Mouse (Mus musculus) stomach, embryonic 15.5 days (tissue): ENCODE data around the gene Mmab. TPM values are rescaled to one million over a fixed set of nuclear protein-coding genes. Genes with fewer than 3 reads are reported as not detected.

ENCODE experiments used
- ATAC-seq: fragments of 200-750 bp; cut with Nextera tagmentation; 2 replicates; pipeline ENCODE4 v1.8.0; 2017; ENCODE audit warnings: low read depth, moderate number of reproducible peaks, moderate TSS enrichment; ENCODE audit not compliant: insufficient read depth, low FRiP score
- H3K27ac ChIP-seq: fragments of 300-500 bp; sonication (generic); 2 replicates; pipeline ENCODE4 v1.5.1; 2015; ENCODE audit warnings: mild to moderate bottlenecking, inconsistent platforms
- H3K27me3 ChIP-seq: fragments of 300-500 bp; sonication (generic); replicated peaks from 2 replicates; pipeline ENCODE4 v1.6.1; 2015; ENCODE audit warnings: inconsistent platforms
- H3K36me3 ChIP-seq: fragments of 300-500 bp; sonication (generic); 2 replicates; pipeline ENCODE4 v1.6.1; 2015; ENCODE audit warnings: inconsistent platforms
- H3K4me1 ChIP-seq: fragments of 300-500 bp; sonication (generic); 2 replicates; pipeline ENCODE4 v1.6.1; 2015; ENCODE audit warnings: inconsistent platforms
- H3K4me2 ChIP-seq: fragments of 300-500 bp; sonication (generic); 2 replicates; pipeline ENCODE4 v1.6.1; 2015; ENCODE audit warnings: mild to moderate bottlenecking, inconsistent platforms
- H3K4me3 ChIP-seq: fragments of 300-500 bp; sonication (generic); replicated peaks from 2 replicates; pipeline ENCODE4 v1.5.1; 2015; ENCODE audit warnings: inconsistent platforms
- H3K9ac ChIP-seq: fragments of 300-500 bp; sonication (generic); 2 replicates; pipeline ENCODE4 v1.6.1; 2015; ENCODE audit warnings: inconsistent platforms
- H3K9me3 ChIP-seq: fragments of 300-500 bp; sonication (generic); 2 replicates; pipeline ENCODE4 v1.6.1; 2016; ENCODE audit warnings: inconsistent platforms
- WGBS: fragments of 180-500 bp; shearing (Covaris S2); methylation state at CpG from one replicate; pipeline ENCODE4 v1.1.7; 2015; 5-methylcytosine and 5-hydroxymethylcytosine counted together
- microRNA-seq: library from miRNA; unstranded; fragments of <30 nt; microRNA quantifications from one replicate; pipeline ENCODE4, GENCODE M21; 2016
- polyA plus RNA-seq: library from polyadenylated mRNA; unstranded; fragments of >200 nt; fragmentation: Nextera tagmentation; extraction: Ambion mirVana; gene quantifications from 2 replicates; pipeline ENCODE4 v1.2.1, GENCODE M21; 2015

Mmab gene
- polyA plus RNA-seq, 1 experiment from 2014 or later, result 28.8 TPM

DNA sequence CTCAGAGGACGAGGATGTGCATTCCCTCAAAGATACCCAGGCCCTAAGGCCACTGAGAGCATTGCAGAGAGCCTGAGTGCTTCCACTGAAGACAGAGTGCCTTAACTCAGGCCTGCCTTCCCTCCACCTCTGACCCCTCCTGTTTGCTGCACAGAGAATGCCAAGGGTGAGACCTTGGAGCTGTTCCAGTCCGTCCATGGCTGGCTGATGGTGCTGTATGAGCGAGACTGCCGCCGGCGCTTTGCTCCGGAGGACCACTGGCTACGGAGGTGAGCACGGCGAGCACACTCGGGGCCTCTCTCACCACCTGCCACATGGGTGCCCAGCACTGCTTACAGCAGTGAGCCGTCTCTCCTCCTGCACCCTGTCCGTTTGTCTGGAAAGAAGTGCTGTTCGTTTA, 37.3 kb downstream of the Mmab start:
- Histone ChIP-seq H3K27me3 (no peaks in the 10 kb centered on the region), H3K27ac (no peak overlapping the region), H3K4me2 (no peak overlapping the region), H3K4me3 (no peak overlapping the region), H3K4me1 (no peaks in the 10 kb centered on the region), H3K9me3 (no peaks in the 10 kb centered on the region), H3K36me3 (peaks cover 93% of the 10 kb centered on the region), H3K9ac (no peak overlapping the region)
- no peak for ATAC-seq
- 93% methylated on average over 14 of the region's 14 CpGs for WGBS

DNA sequence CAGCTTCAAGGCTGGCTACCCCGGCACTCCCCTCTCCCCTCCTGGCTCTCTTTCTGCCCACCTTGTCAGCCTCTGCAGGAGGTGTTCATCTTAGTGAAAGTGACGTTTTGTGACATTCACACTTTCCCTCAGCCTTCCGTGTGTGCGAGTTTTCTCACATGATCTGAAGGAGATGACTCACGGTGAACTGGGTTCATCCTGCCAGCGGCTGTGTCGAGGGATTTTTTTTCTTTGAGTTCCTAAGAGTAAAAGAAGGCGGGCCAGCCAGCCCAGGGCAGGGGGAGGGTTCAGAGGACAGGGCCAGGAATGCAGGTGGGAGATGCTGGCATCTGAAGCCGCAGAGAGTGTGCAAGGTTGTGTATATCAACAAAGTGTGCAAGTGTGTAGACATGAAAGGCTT, 50.7 kb downstream of the Mmab start:
- Histone ChIP-seq H3K9ac (no peak overlapping the region), H3K36me3 (peaks cover 70% of the 10 kb centered on the region), H3K27me3 (no peaks in the 10 kb centered on the region), H3K4me1 (no peaks in the 10 kb centered on the region), H3K4me3 (no peak overlapping the region), H3K9me3 (no peaks in the 10 kb centered on the region), H3K27ac (no peak overlapping the region), H3K4me2 (no peak overlapping the region)
- 76% methylated on average over 9 of the region's 9 CpGs for WGBS
- ATAC-seq, result no peak

DNA sequence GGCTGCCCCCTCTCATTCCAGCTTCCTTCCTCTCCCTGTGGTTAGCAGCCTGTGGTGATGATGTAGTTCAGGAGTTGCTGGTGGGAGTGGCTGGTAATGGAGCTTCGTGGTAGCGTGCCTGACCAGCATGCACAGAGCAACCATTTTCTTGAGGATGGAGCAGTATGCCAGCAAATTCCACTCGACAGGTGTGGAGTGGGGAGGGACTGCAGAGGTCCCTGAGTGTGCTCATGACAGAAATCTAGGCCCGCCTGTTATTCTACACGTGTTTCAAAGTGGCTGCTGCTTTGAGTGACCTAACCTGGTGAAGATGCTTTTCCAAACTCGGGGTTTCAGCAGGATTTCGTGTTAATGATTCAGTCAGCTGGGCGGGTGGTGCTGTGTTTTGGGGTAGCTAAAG, 59.4 kb downstream of the Mmab start:
- ATAC-seq, result no peak

DNA sequence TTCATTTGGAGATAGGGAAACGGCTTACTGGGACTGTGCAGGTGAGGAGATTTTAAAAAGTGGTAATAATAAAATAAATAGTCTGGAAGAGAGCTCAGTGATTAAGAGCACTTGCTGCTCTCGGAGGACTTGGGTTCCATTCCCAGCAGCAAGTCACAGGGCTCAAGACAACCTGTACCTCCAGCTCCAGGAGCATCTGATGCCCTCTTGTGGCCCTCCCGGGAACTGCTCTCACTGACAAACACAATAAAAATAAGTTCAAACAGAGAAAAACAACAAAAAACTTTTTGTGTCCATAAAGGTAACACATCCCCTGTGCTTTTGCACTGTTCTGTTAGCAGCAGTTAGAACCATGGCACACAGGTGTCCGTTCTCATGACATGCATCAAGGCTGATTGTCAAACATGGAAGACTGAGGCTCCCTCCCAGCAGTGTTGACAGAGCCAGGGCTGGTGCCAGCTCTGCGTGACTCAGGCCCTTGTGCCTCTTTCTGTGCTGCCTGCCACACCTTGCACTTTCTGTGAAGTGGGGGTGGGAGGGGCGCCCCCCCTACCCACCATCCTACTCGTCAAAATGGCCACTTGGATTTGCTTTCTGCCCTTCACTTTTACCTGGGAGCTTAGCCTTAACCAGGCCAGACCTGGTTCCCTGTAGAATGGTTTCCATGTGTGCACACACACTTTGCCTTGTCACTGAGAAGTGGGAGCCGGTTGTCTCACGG, 60.5 kb downstream of the Mmab start:
- Histone ChIP-seq H3K36me3 (peaks cover 32% of the 10 kb centered on the region), H3K4me2 (no peak overlapping the region), H3K4me3 (no peak overlapping the region), H3K27me3 (no peaks in the 10 kb centered on the region), H3K9me3 (no peaks in the 10 kb centered on the region), H3K4me1 (peaks cover 22% of the 10 kb centered on the region), H3K27ac (no peak overlapping the region), H3K9ac (no peak overlapping the region)
- no peak for ATAC-seq
- WGBS, result 83% methylated on average over 9 of the region's 9 CpGs

More for the DNA sequence above, 59.4 kb downstream of the Mmab start:
- Histone ChIP-seq H3K9me3 (no peaks in the 10 kb centered on the region), H3K4me2 (no peak overlapping the region), H3K4me1 (peaks cover 12% of the 10 kb centered on the region), H3K27me3 (no peaks in the 10 kb centered on the region), H3K4me3 (no peak overlapping the region), H3K9ac (no peak overlapping the region), H3K36me3 (peaks cover 42% of the 10 kb centered on the region), H3K27ac (no peak overlapping the region)
- WGBS, result 91% methylated on average over 8 of the region's 8 CpGs

Small RNA genes lying within 50 kb of the gene (microRNA-seq; reads per million reads assigned to microRNA genes)
- gene Mir7027, result not detected

Other genes starting within 250 kb of the Mmab start
- not detected in 2 replicates for gene Foxn4, start 170.3 kb downstream of the Mmab start, polyA plus RNA-seq
- gene Myo1h, start 154.9 kb downstream of the Mmab start, polyA plus RNA-seq, result 5.5 and 6.5 TPM in 2 replicates
- 122 and 124 TPM in 2 replicates for gene Kctd10, start 63.6 kb downstream of the Mmab start, polyA plus RNA-seq
- 36.1 and 37.9 TPM in 2 replicates for gene Ube3b, start 63.5 kb downstream of the Mmab start, polyA plus RNA-seq
- gene Mvk, start 209 bp upstream of the Mmab start, polyA plus RNA-seq, result 49.7 and 51.5 TPM in 2 replicates
- 2.9 and 3.8 TPM in 2 replicates for gene Fam222a, start 124.0 kb upstream of the Mmab start, polyA plus RNA-seq
- gene Trpv4, start 214.4 kb upstream of the Mmab start, polyA plus RNA-seq, result 1.7 and 1.9 TPM in 2 replicates
- 123 and 144 TPM in 2 replicates for gene Gltp, start 246.9 kb upstream of the Mmab start, polyA plus RNA-seq